Mouse (Mus musculus) hindbrain, embryonic 15.5 days (tissue): ENCODE results near the gene Ass1. TPM values are rescaled to one million over a fixed set of nuclear protein-coding genes. Genes with fewer than 3 reads are reported as not detected.

Source experiments
- ATAC-seq: fragments of 200-750 bp; cut with Nextera tagmentation; 2 replicates; pipeline ENCODE4 v1.8.0; 2017; ENCODE audit warnings: low read depth, moderate number of reproducible peaks, moderate TSS enrichment; ENCODE audit not compliant: low FRiP score
- H3K27ac ChIP-seq: fragments of 300-500 bp; sonication (generic); replicated peaks from 2 replicates; pipeline ENCODE4 v1.5.1; 2015; ENCODE audit warnings: mild to moderate bottlenecking, inconsistent platforms
- H3K27me3 ChIP-seq: fragments of 300-500 bp; sonication (generic); 2 replicates; pipeline ENCODE4 v1.6.1; 2015; ENCODE audit warnings: control low read depth, inconsistent platforms
- H3K36me3 ChIP-seq: fragments of 300-500 bp; sonication (generic); 2 replicates; pipeline ENCODE4 v1.6.1; 2015; ENCODE audit warnings: control low read depth, inconsistent platforms
- H3K4me1 ChIP-seq: fragments of 300-500 bp; sonication (generic); replicated peaks from 2 replicates; pipeline ENCODE4 v1.6.1; 2015; ENCODE audit warnings: control low read depth, inconsistent platforms
- H3K4me2 ChIP-seq: fragments of 300-500 bp; sonication (generic); 2 replicates; pipeline ENCODE4 v1.6.1; 2015; ENCODE audit warnings: moderate library complexity, mild to moderate bottlenecking, inconsistent platforms
- H3K4me3 ChIP-seq: fragments of 300-500 bp; sonication (generic); 2 replicates; pipeline ENCODE4 v1.5.1; 2015; ENCODE audit warnings: mild to moderate bottlenecking, inconsistent platforms
- H3K9ac ChIP-seq: fragments of 300-500 bp; sonication (generic); 2 replicates; pipeline ENCODE4 v1.6.1; 2015; ENCODE audit warnings: inconsistent platforms
- H3K9me3 ChIP-seq: fragments of 300-500 bp; sonication (generic); 2 replicates; pipeline ENCODE4 v1.6.1; 2016; ENCODE audit warnings: control low read depth, inconsistent platforms
- WGBS: fragments of 180-500 bp; shearing (Covaris S2); methylation state at CpG from one replicate; pipeline ENCODE4 v1.1.7; 2015; 5-methylcytosine and 5-hydroxymethylcytosine counted together
- polyA plus RNA-seq: library from polyadenylated mRNA; unstranded; fragments of >200 nt; fragmentation: Nextera tagmentation; extraction: Ambion mirVana; gene quantifications from 2 replicates; pipeline ENCODE4 v1.2.1, GENCODE M21; 2015

Gene Ass1
- polyA plus RNA-seq = 9.8 and 10.3 TPM in 2 replicates

DNA sequence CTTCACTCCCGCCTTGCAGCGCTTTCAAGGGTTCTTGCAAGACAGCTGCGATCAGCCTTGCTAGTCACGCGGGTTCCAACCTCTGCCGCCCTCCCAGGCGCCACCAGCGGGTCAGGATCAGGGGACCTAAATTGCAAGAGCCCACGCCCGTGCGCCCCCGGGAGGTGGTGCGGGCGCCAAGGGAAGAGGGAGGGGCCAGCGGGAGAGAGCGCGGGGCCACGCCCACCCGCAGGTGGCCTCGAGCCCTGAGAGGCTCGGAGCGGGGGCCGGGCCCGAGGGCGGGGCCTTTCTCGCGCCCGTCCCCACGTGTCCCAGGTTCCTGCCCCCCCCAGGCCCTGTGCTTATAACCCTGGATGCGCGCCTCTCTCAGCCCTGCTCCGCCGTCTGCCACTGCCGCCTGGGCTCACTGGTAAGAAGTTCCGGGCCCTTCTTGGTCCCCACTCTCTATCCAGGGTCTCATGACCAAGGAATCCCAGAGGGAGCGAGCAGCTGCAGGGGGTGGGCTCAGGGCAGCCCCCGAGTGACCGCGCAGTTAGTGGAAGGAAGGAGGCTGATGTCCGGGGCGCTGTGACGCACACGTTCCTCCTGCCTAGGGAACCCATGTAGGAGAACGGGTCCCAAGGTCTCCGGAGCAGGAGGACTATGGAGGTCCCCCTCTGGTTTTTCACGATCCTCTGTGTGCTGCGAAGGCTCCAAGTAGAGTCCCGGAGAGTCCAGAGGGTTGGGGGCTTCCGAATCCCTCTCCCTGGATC, at the start of gene Ass1:
Gene Ass1, plus strand, starts transcription at position 277 of the 752 bp plus-strand sequence.
- Histone ChIP-seq H3K4me2 (peak within 1 kb of the TSS; percentile 98), H3K9ac (peak within 1 kb of the TSS; percentile 57), H3K4me1 (peaks cover 19% of the 10 kb centered on the region), H3K36me3 (no peaks in the 10 kb centered on the region), H3K9me3 (no peaks in the 10 kb centered on the region), H3K4me3 (peak within 1 kb of the TSS; percentile 48), H3K27ac (no peak within 1 kb of the TSS), H3K27me3 (peaks cover 45% of the 10 kb centered on the region)
- ATAC-seq = peak; percentile 59; the same call in 1 of the 2 replicates
- WGBS = under 1% methylated on average over 42 of the region's 49 CpGs

DNA sequence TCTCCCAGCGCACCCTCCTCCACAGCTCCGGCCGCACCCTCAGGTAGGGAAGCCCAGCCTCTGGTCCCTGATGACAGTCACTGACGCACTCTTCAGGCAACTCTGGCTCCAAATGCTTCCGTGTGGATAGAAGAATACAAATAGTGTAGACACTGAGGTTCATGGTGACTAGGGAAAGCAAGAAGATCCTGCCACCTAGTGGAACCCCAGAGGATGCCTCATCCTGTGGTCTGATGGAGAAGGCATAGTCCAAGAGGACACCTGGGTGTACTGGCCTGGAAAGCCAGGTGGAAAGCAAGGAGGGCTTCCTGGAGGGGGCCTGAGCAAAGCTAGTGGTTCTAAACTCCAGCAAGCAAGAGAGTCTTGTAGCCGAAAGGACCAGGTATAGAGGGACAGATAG, 49.1 kb upstream of the Ass1 start:
- 83% methylated on average over 6 of the region's 6 CpGs for WGBS
- Histone ChIP-seq H3K36me3 (no peaks in the 10 kb centered on the region), H3K4me2 (no peak overlapping the region), H3K4me3 (no peak overlapping the region), H3K4me1 (no peaks in the 10 kb centered on the region), H3K27me3 (no peaks in the 10 kb centered on the region), H3K9me3 (no peaks in the 10 kb centered on the region), H3K27ac (no peak overlapping the region), H3K9ac (no peak overlapping the region)
- no peak for ATAC-seq

DNA sequence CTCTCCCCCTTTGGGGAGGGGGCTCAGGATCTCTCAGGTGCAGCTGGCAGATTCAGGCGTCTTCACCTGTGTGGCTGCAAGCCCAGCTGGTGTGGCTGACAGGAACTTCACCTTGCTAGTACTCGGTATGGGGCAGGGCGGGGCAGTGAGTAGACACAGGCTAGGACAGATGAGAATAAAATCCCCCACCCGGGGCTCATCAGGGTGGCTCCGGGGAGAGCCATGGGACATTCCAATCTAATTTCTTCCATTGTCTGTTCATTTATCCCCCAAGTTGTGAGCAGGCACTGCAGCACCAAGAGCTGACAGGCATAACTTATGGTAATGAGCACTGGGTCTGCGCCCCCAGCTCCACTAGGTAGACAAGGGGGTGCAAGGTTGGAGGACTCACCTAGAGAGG, 47.4 kb upstream of the Ass1 start:
- ATAC-seq = no peak
- 70% methylated on average over 6 of the region's 6 CpGs for WGBS
- Histone ChIP-seq H3K4me3 (no peak overlapping the region), H3K9ac (no peak overlapping the region), H3K27me3 (no peaks in the 10 kb centered on the region), H3K4me1 (no peaks in the 10 kb centered on the region), H3K4me2 (no peak overlapping the region), H3K27ac (no peak overlapping the region), H3K9me3 (no peaks in the 10 kb centered on the region), H3K36me3 (no peaks in the 10 kb centered on the region)

DNA sequence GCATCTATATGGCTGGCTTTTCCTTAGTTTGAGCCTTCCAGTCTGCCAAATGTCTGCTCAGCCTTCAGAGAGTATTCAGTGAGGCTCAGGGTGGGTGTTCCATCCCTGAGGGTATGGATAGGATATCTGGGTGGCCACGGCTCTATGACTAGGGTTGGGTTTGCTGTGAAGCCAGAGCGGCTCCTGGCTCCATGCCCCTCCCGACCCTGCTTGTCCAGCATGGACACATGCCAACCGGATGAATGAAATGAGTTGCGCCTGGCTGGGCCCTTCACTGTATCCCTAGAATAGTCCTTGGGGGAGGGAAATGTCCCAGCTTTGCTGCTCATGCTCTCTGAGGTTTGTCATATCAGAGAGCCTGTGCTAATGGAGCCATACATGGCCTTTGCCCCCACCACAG, 38.5 kb upstream of the Ass1 start:
- 0 out of 2 replicates have a peak, but pooled peaks have one; percentile 27 for ATAC-seq
- no peak overlapping the region for H3K27ac ChIP-seq
- H3K4me2 ChIP-seq = no peak overlapping the region
- no peak overlapping the region for H3K9ac ChIP-seq
- H3K27me3 ChIP-seq = no peaks in the 10 kb centered on the region
- no peaks in the 10 kb centered on the region for H3K36me3 ChIP-seq
- 70% methylated on average over 5 of the region's 5 CpGs for WGBS
- no peak overlapping the region for H3K4me3 ChIP-seq
- H3K4me1 ChIP-seq = no peaks in the 10 kb centered on the region
- no peaks in the 10 kb centered on the region for H3K9me3 ChIP-seq

DNA sequence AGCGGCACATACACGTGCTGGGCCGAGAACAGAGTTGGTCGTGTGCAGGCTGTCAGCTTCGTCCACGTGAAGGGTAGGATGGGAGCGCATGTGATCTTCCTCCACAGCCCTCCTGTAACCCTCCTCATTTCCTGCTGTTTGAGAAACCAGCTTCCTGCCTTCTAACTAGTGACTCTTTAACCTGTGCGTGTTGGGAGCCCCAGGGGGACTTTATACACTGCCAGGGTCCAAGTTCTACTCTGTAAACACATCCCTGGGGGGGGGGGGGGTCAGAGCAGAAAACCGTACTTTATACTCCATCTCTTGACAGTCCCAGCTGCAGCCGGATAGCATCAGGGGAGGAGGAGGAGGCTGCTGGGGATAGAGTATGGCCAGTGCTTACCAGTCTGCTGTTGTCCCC, 35.3 kb upstream of the Ass1 start:
- Histone ChIP-seq H3K27me3 (no peaks in the 10 kb centered on the region), H3K4me3 (no peak overlapping the region), H3K27ac (no peak overlapping the region), H3K9me3 (no peaks in the 10 kb centered on the region), H3K4me2 (no peak overlapping the region), H3K36me3 (no peaks in the 10 kb centered on the region), H3K4me1 (no peaks in the 10 kb centered on the region), H3K9ac (no peak overlapping the region)
- no peak for ATAC-seq
- whole genome bisulfite sequencing = 80% methylated on average over 10 of the region's 10 CpGs

DNA sequence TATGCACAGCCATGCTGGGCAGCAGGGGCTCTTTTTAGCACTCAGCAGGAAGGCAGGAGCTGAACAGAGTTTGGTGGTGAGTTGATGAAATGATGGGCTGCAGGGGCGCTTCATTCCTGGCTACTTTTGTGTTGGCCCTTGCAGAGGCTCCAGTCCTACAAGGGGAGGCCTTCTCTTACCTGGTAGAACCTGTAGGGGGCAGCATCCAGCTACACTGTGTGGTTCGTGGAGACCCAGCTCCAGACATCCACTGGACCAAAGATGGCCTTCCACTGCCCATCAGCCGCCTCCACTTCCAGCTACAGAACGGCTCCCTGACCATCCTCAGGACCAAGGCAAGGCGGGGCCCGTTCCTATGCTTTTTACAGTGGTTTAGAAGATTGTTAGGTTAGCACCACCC, 34.4 kb upstream of the Ass1 start:
- Histone ChIP-seq H3K36me3 (no peaks in the 10 kb centered on the region), H3K9ac (no peak overlapping the region), H3K4me2 (no peak overlapping the region), H3K27me3 (no peaks in the 10 kb centered on the region), H3K4me1 (no peaks in the 10 kb centered on the region), H3K27ac (no peak overlapping the region), H3K4me3 (no peak overlapping the region), H3K9me3 (no peaks in the 10 kb centered on the region)
- no peak for ATAC-seq
- 45% methylated on average over 6 of the region's 6 CpGs for WGBS

DNA sequence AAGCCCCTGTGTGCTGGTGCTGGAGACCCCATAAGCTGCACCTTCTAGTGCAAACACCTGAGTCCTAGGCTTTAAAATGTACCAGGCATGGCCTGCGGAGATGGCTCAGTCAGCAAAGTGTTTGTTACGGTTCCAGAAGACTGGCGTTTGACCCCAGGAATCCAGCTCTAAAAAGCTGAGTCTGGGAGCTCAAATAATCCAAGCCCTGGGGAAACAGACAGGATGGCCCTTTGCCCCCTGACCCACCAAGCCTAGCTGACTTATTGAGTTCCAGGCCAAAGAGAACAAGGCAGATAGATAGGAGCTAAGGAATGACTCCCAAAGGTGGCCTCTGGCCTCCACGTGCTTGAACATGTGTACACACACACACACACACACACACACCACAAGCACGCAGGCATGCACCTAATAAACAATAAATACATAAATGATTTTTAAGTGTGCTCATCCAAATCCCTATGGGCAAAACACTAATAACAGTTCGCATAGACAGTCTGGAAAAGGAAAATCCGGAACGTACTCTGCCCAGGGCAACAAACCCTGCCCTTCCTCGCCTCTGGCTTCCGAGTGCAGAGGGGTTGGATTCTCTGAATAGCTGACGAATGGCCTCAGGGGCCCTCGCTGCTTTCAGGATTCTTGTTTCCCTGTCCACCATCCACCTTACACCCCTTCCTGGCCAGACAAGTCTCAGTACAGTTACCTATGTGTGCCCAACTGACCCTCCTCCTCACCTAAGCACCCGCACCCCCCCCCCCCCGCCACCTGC, 32.3 kb upstream of the Ass1 start:
- Histone ChIP-seq H3K27ac (no peak overlapping the region), H3K9me3 (no peaks in the 10 kb centered on the region), H3K4me2 (no peak overlapping the region), H3K27me3 (no peaks in the 10 kb centered on the region), H3K4me3 (no peak overlapping the region), H3K36me3 (no peaks in the 10 kb centered on the region), H3K9ac (no peak overlapping the region), H3K4me1 (0 out of 2 replicates have a peak, but pooled peaks cover 1% of the 10 kb centered on the region)
- no peak for ATAC-seq
- 64% methylated on average over 14 of the region's 14 CpGs for WGBS

DNA sequence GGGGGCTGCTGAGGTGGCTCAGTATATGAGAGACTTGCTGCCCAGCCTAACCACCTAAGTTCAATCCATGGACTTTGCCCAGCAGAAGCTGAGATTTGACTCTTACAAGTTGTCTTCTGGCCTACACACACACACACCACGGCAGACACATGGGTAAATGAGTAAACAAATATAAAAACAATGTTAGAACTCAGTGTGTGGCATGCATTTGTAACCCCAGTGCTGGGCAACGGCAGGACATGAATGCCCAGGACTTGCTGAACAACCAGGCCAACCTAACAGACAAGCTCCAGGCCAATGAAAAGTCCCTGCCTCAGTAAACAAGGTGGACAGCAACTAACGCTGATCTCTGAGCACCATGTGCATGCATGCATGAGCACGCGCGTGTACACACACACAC, 30.4 kb upstream of the Ass1 start:
- H3K27ac ChIP-seq = no peak overlapping the region
- H3K4me3 ChIP-seq = no peak overlapping the region
- no peak for ATAC-seq
- WGBS = 83% methylated on average over 6 of the region's 6 CpGs
- H3K9me3 ChIP-seq = no peaks in the 10 kb centered on the region
- H3K27me3 ChIP-seq = 0 out of 2 replicates have a peak, but pooled peaks cover 2% of the 10 kb centered on the region
- H3K36me3 ChIP-seq = no peaks in the 10 kb centered on the region
- H3K9ac ChIP-seq = no peak overlapping the region
- H3K4me1 ChIP-seq = 0 out of 2 replicates have a peak, but pooled peaks cover 3% of the 10 kb centered on the region
- H3K4me2 ChIP-seq = no peak overlapping the region

DNA sequence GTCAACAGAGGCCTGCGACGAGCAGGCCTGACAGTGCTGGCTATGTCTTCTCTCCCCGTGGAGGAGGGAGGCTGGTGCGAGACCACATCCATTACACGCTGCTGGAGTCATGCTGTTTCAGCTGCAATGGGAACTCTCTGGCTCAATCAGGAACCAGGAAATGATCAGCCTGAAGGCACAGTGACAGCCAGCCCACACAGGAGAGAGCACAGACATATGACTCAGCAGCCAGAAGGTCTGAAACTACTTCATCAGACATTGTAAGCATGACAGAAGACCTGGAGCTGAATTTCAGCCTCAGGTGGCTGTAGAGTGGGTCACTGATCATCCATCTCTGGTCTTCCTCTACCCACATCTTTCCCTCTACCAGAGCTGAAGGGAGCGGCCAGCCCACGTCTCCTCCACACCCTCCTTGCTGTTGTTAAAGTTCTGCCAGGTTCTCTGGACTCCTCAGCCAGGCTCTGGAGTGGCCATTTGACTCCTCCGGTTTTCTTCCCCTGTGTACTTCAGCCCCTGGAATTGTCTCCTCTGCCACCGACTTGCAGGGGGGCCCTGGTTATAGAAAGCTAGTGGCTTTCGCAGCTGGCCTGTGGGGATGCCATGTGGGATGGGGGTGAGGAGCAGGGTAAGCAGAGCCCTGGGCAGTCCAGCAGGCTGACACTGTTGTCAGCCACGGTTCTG, 27.4 kb upstream of the Ass1 start:
- H3K27me3 ChIP-seq = 0 out of 2 replicates have a peak, but pooled peaks cover 2% of the 10 kb centered on the region
- 0 out of 2 replicates have a peak, but pooled peaks cover 3% of the 10 kb centered on the region for H3K4me1 ChIP-seq
- no peak overlapping the region for H3K4me2 ChIP-seq
- no peaks in the 10 kb centered on the region for H3K36me3 ChIP-seq
- no peaks in the 10 kb centered on the region for H3K9me3 ChIP-seq
- H3K27ac ChIP-seq = no peak overlapping the region
- ATAC-seq = peak; percentile 65; the same call in 1 of the 2 replicates
- no peak overlapping the region for H3K4me3 ChIP-seq
- H3K9ac ChIP-seq = no peak overlapping the region
- WGBS = 51% methylated on average over 11 of the region's 11 CpGs

DNA sequence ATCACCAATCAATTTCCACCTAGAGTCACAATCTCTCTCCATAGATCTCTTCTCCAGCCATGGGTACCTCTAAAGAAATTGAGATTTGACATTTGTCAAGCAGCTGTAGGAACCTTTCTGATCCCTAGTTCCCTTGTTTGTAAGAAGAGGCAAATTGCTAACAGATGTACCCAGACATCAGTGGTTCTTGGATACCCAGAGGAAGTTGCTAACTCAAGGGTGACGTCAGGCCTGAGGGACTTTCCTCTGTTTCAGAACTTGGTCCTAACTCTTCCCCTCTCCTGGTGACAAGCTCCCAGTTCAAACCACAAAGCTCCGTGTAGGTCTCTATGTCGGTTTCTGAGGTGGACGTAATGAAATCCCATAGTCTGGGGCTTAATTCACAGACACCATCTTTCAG, 24.0 kb upstream of the Ass1 start:
- peaks cover 29% of the 10 kb centered on the region for H3K4me1 ChIP-seq
- no peak overlapping the region for H3K9ac ChIP-seq
- H3K4me2 ChIP-seq = no peak overlapping the region
- no peaks in the 10 kb centered on the region for H3K36me3 ChIP-seq
- 84% methylated on average over 4 of the region's 4 CpGs for WGBS
- H3K4me3 ChIP-seq = no peak overlapping the region
- no peaks in the 10 kb centered on the region for H3K9me3 ChIP-seq
- no peak overlapping the region for H3K27ac ChIP-seq
- 0 out of 2 replicates have a peak, but pooled peaks cover 2% of the 10 kb centered on the region for H3K27me3 ChIP-seq
- ATAC-seq = no peak

DNA sequence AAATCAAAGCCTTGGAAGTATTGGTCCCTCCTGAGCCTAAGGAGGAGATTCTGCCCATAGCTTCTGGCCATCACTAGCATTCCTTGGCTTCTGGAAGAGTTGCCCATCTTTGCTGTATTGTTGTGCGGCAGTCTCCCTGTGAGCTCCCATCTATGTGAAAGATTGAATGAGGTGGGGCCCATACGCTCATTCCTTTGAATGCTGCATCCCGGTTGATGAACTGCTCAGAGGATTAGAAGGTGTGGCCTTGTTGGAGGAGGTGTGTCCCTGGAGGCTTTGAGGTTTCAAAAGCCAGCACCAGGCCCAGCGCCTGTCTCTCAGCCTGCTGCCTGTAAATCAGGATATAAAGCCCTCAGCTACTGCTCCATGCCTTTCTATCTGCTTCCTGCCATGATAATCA, 23.6 kb upstream of the Ass1 start:
- H3K9me3 ChIP-seq = no peaks in the 10 kb centered on the region
- no peaks in the 10 kb centered on the region for H3K36me3 ChIP-seq
- no peak overlapping the region for H3K4me3 ChIP-seq
- 66% methylated on average over 4 of the region's 4 CpGs for WGBS
- H3K4me2 ChIP-seq = no peak overlapping the region
- H3K4me1 ChIP-seq = peaks cover 29% of the 10 kb centered on the region
- no peak for ATAC-seq
- H3K9ac ChIP-seq = no peak overlapping the region
- no peak overlapping the region for H3K27ac ChIP-seq
- H3K27me3 ChIP-seq = 0 out of 2 replicates have a peak, but pooled peaks cover 2% of the 10 kb centered on the region

DNA sequence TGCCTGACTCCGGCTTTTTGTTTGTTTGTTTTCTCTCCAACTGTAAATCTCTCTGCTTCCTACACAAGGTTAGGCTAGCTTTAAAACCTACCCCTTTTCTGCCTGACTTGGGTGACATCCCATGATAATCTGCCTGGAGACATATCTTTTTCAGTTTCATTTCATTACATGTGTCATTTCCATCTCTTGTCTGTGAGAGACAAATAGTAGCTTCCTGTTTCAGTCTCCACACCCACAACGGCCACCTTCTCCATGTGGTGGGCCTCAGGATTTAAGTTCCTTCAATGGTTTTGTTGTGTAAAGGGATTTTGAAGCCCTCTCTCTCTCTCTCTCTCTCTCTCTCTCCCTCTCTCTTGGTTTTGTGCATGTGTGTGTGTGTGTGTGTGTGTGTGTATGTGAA, 22.5 kb upstream of the Ass1 start:
- no peaks in the 10 kb centered on the region for H3K36me3 ChIP-seq
- peaks cover 29% of the 10 kb centered on the region for H3K4me1 ChIP-seq
- H3K9me3 ChIP-seq = no peaks in the 10 kb centered on the region
- H3K27ac ChIP-seq = no peak overlapping the region
- 0 out of 2 replicates have a peak, but pooled peaks cover 2% of the 10 kb centered on the region for H3K27me3 ChIP-seq
- H3K4me3 ChIP-seq = no peak overlapping the region
- no peak overlapping the region for H3K4me2 ChIP-seq
- no peak overlapping the region for H3K9ac ChIP-seq
- 78% methylated on average over 2 of the region's 2 CpGs for WGBS
- no peak for ATAC-seq
